Mouse (Mus musculus): ENCODE data around the gene Scpep1. TPM values are rescaled to one million over a fixed set of nuclear protein-coding genes. Genes with fewer than 3 reads are reported as not detected.

The Scpep1 gene
- polyA plus RNA-seq, 3 experiments from 2014 or later, result 22.4 to 42.1 (median 22.8) TPM

Other genes starting within 250 kb of the Scpep1 start
- 10 to 100 TPM; 23.6 to 30.8 (median 26.0) TPM for gene Msi2, start 237.0 kb downstream of the Scpep1 start, polyA plus RNA-seq (2017; shearing (Covaris generic))
- gene Akap1, start 90.9 kb downstream of the Scpep1 start, polyA plus RNA-seq (2017; shearing (Covaris generic)), result 1 to 10 TPM; 1.8 to 2.0 (median 2.0) TPM
- 1 to 10 TPM in 1 of 3 experiments, not detected in 2; 1.8 TPM for gene Elobl, start 11.5 kb upstream of the Scpep1 start, polyA plus RNA-seq (2017; shearing (Covaris generic))
- gene Coil, start 14.8 kb upstream of the Scpep1 start, polyA plus RNA-seq (2017; shearing (Covaris generic)), result 1 to 10 TPM; 5.3 to 8.3 (median 7.7) TPM
- 10 to 100 TPM in 2 of 3 experiments, 1 to 10 TPM in 1; 9.6 to 11.3 (median 10.1) TPM for gene Trim25, start 43.9 kb upstream of the Scpep1 start, polyA plus RNA-seq (2017; shearing (Covaris generic))
- gene Dgke, start 111.4 kb upstream of the Scpep1 start, polyA plus RNA-seq (2017; shearing (Covaris generic)), result 1 to 10 TPM; 3.8 to 7.0 (median 3.9) TPM
- not detected for gene Gm525, start 118.4 kb upstream of the Scpep1 start, polyA plus RNA-seq (2017; shearing (Covaris generic))

Measured in inflammation-experienced regulatory T-cells, adult 6 months (primary cell).